Mouse (Mus musculus): ENCODE results near the gene D17H6S53E. TPM values are rescaled to one million over a fixed set of nuclear protein-coding genes. Genes with fewer than 3 reads are reported as not detected.

D17H6S53E gene
- polyA plus RNA-seq, 1 experiment = 9.1 TPM

- no peak for DNase-seq (ENCODE audit: extremely low spot score in 1 of 2, low spot score in 1 of 2)
Observed at GRCm38 (mm10) chr17:35157661-35158175, 31.5 kb downstream of the D17H6S53E start.

DNA sequence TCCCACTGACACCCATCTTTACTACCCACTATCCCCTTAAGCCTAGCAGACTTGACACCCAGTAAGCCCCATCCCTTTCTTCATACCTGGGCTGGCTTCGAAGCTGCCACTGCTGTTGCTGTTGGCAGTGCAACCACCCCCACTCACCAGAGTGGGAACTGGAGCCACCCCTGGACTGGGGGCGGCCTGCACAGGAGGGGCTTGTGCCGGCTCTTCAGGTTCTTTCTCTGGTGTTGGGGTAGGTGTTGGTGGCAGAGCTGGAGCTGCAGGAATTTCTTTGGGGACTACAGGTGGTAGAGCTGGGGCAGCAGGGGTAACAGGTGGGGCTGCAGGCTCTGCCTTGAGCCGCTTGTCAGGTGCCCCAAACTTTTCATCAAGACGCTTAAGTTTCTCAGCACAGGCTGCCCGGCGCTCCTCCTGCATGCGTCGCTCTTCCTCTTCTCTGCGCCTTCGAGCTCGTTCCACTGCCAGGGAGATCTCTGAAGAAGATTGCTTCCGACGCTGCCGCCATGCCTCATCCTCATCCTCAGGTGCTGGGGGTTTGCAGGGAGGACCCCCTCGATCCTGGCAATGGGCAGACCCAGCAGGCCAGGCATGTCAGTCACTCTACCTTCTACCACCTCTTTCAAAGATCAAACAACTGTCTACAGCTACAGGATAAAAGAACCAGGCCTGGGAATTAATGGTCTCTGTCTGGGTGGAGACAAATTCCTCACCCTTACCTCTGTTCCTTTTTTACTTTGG, 32.8 kb downstream of the D17H6S53E start:
- no peak for DNase-seq (ENCODE audit: extremely low spot score in 1 of 2, low spot score in 1 of 2)

- no peak for DNase-seq (ENCODE audit: extremely low spot score in 1 of 2, low spot score in 1 of 2)
Observed at GRCm38 (mm10) chr17:35159638-35160037, 33.5 kb downstream of the D17H6S53E start.

DNA sequence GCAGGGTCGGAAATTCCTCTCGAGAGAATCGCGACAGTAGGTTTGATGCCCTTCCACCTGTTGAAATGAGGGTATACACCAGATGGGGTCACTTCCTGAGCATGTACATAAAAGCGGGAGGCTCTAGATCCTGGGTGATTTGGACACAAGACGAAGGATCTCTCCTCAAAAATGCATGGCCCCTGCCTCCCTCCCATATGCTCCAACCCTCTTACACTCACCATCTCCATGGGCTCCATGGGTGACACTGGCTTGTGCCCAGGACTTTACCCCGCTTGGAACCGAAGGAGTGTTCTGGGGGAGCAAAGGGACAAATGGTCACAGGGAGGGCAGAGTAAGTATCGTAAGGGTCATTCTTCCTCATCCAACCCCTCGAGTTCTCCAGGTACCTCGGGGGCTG, 35.2 kb downstream of the D17H6S53E start:
- no peak for DNase-seq (ENCODE audit: extremely low spot score in 1 of 2, low spot score in 1 of 2)

DNA sequence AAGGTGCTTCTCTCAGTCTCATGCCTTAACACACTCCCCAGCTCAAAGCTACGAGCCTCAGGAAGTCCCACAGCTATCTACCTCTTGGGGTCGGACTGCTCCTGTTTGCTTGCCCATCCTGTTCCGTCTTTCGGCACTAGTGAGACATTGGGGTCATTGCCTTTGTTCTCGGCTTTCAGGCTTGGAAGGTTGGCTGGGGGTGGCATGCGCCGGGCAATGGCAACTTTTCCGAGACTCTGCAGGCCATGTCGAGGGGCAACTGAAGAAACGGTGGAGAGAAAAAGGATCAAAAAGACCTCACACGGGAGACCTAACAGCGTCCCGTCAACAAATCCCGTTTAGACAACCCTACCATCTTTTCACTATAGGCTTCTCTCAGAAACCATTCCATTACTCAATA, 35.9 kb downstream of the D17H6S53E start:
- no peak for DNase-seq (ENCODE audit: extremely low spot score in 1 of 2, low spot score in 1 of 2)

DNA sequence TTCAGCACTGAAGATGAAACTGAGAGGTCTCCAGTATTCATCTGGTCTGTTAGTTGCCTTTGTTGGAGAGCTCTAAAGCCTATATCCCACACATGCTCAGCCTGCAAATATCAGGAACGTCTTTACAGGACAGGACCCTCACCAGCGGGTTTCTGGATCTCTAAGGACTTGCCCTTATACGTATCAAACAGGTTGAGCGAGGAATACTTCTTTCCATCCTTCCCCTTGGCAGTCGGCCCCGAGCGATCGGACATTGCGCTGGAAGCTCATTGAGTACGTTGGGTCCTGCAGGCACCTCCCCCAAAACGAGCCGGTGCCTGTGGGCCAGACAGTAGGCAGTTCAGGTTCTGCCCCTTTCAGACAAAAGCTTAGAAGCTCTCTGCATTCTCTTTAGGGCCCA, 36.6 kb downstream of the D17H6S53E start:
- no peak for DNase-seq (ENCODE audit: extremely low spot score in 1 of 2, low spot score in 1 of 2)

GRCm38 (mm10) chr17:35163326-35164081, 37.3 kb downstream of the D17H6S53E start:
- no peak for DNase-seq (ENCODE audit: extremely low spot score in 1 of 2, low spot score in 1 of 2)

DNA sequence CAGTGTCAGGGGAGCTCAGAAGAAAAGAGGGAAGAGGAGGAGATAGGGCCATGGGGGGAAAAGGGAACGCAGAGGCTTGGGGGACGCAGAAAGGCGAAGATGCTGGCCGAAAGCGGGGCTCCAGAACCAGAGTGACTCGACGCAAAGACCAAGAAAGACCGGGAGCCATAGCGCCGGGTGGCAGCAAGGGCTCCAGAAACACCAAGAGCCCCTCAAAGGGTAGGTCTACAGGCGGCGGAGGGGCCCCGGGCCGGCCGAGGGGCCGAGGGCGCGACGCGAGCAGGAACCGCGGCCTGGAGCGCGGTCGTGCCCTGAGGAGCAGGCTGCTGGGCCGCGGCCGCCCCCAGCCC, 38.0 kb downstream of the D17H6S53E start:
- no peak for DNase-seq (ENCODE audit: extremely low spot score in 1 of 2, low spot score in 1 of 2)

- peak; percentile 99 to 100 for DNase-seq (ENCODE audit: extremely low spot score in 1 of 2, low spot score in 1 of 2)
Observed at GRCm38 (mm10) chr17:35164568-35165450, 38.6 kb downstream of the D17H6S53E start, which contains the start of gene Prrc2a. Prrc2a (minus strand) TSS chr17:35164897.

DNA sequence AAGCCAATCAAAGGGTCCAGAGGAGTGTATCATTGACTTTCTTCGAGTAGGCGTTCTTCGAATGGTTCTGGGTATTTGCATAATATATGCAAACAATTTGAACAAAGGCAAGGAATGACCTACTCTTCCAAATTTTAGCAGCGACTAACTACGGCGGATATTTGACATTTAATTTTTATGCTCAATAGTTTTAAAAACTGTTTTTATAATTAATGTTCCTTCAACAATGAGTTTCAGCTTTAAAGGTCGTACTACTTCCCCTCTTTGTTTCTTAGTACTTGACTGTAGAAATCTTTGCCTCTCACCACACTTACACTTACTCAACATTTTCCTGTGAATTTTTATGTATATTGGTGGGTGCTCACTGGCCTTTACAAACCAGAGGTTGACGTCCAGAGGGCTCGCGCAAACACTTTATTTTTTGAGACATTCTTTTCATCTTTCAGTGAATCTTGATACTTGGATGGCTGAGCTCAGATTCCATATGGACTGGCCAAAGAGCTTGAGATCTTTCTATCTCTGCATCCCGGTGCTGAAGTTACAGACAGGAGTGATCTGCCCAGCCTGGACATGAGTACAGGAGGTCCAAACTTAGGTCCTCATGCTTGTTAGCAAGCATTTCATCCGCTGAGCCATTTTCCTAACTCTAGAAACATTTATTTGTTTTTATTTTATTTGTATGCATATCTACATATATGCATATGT, 39.4 kb downstream of the D17H6S53E start:
- DNase-seq (ENCODE audit: extremely low spot score in 1 of 2, low spot score in 1 of 2) = no peak

GRCm38 (mm10) chr17:35166352-35167035, 40.3 kb downstream of the D17H6S53E start:
- DNase-seq (ENCODE audit: extremely low spot score in 1 of 2, low spot score in 1 of 2) = peak in 1 of 2 experiments; percentile 88

- peak in 1 of 2 experiments; percentile 66 for DNase-seq (ENCODE audit: extremely low spot score in 1 of 2, low spot score in 1 of 2)
Observed at GRCm38 (mm10) chr17:35167794-35168193, 41.6 kb downstream of the D17H6S53E start.

DNA sequence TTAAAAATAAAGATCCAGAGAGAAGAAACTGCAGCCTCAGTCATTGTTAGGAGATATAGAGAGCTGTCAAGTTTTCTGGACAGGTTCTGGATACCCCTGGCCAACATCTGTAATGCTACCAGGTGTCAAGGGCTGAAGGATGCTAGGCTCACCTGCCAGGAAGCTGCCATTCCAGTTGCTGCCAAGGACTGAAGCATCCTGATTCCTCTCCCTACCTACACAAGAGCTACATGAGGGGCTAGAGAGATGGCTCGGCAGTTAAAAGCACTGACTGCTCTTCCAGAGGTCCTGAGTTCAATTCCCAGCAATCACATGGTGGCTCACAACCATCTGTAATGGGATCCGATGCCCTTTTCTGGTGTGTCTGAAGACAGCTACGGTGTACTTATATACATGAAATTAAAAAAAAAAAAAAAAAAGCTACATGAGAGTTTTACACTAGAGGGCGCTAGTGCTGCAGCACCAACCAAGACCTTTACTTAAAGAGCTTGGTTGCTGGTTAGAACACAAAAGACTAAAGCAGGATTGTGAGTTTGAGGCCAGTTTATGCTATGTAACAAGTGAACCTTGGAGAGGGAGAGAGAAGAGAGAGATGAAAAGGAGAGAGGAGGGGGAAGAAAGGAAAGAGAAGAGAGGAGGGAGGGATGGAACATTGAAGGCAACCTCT, 42.5 kb downstream of the D17H6S53E start:
- DNase-seq (ENCODE audit: extremely low spot score in 1 of 2, low spot score in 1 of 2) = peak in 1 of 2 experiments; percentile 68

DNA sequence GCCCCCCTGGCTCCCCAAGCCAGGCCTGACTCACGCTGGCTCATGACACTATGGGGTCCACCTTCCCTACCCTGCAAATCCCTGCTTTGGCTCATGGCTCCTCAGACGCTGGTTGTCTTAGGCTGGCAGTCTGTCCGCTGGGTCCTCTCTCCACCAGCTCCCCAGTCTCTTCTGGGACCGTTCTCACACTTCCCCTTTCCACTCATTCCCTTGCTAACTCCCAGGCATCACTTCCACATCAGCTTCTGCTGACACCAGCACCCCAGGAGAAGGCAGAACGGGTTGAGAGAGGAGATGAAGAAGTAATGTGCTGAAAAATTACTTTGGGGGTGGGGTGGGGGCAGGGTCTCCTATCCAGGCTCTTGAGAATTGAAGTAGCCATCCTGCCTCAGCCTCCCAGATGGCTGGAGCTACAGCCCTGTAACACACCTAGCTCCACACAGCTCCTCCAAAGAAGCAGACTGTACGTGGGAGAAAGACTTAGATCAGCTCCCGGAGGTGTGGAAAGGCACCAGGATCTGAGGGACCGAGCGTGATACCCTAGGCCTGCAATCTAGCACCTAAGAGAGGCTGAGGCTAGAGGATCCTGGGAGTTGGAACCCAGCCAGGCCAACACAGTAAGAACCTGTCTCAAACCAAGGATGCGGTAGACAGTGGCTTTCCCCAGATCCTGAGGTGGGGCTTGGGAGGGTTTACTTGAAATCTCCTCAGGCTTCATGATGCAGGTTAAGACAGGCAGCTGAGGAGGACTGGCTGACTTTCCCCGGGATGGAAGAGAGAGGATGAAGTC, 46.5 kb downstream of the D17H6S53E start:
- peak in 1 of 2 experiments; percentile 68 for DNase-seq (ENCODE audit: extremely low spot score in 1 of 2, low spot score in 1 of 2)

GRCm38 (mm10) chr17:35173329-35173728, 47.2 kb downstream of the D17H6S53E start:
- no peak for DNase-seq (ENCODE audit: extremely low spot score in 1 of 2, low spot score in 1 of 2)

- DNase-seq (ENCODE audit: extremely low spot score in 1 of 2, low spot score in 1 of 2) = no peak
Observed at GRCm38 (mm10) chr17:35174201-35174977, 48.2 kb downstream of the D17H6S53E start.

DNA sequence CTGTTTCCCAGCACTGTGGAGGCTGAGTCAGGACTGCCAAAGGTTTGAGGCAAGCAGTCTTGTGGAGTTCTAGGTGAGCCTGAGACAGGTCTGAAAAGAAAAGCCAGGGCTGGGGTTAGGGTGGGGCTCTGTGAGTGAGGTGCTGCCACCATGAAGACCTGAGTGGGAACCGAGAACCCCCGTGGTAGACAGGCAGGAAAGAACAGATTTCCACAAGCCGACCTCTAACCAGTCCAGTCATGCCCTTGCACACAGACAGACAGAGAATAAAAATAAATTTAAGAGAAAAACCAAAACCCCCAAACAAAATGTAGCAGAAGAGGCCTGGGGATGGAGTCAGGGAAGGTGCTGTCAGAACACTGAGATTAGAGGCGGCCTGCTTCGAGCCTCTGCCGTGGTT, 49.2 kb downstream of the D17H6S53E start:
- no peak for DNase-seq (ENCODE audit: extremely low spot score in 1 of 2, low spot score in 1 of 2)
